Mouse (Mus musculus) testis, postnatal 10 days (tissue): ENCODE data around the gene Kctd15.

Experiments used
- DNase-seq: peaks from one replicate; pipeline ENCODE4 v3.0.0; 2021; ENCODE audit warnings: low spot score

The Kctd15 gene

GRCm38 (mm10) chr7:34620411-34620810, 36.1 kb downstream of the Kctd15 start:
- no peak for DNase-seq

DNA sequence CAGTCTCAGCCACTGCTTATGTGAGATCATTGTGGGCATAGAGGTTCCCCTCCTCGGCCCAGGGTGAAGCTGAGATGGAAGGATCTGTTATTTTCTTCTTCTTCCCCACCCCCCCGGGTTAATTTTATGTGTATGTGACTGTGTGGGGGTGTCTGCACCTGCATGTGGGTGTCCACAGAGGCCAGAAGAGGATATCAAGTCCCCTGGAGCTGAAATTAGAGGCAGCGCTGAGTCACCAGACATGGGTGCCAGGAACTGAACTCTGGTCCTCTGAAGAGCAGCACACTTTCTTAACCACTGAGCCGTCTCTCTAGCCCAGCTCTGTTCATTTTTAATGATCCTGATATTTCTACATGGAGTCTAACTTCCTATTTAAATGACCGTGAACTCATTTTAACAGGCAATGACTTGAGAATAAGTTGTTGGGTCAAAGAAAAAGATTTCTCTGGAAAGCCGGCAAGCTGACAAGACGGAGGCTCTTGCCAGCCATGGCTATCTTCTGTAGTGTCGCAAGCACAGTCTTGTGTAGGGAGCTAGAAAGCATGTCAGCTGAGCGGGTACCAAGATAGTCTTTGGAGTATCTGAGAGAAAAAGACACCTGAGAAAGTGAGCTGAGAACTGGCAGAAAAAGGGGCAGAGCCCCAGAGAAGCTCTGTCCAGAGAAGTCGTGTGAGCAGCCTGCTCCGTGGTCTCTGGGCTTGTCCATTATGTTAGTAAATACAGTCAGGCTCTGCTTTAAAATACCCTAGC, 38.2 kb downstream of the Kctd15 start:
- DNase-seq = no peak

DNA sequence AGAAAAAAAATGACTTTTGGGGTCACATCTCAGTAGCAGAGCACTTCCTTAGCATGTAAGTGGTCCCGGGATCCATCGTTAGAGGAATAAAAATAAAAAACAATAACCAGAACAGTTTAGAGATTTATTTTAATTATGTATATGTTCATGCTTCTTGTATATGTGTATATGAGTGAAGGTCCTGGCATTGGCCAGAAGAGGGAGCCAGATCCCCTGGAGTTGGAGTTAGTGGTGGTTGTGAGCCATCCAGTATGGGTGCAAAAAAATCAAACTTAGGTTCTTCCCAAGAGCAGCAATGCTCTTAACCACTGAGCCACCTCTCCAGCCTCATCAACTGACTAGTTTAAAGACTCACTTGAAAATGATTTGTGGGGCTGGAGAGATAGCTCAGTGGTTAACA, 40.3 kb downstream of the Kctd15 start:
- DNase-seq = no peak

GRCm38 (mm10) chr7:34610445-34610844, 46.1 kb downstream of the Kctd15 start:
- no peak for DNase-seq

GRCm38 (mm10) chr7:34607334-34607970, 49.1 kb downstream of the Kctd15 start:
- peak; percentile 58 for DNase-seq

GRCm38 (mm10) chr7:34606729-34607128, 49.8 kb downstream of the Kctd15 start:
- no peak for DNase-seq

- no peak for DNase-seq
Observed at GRCm38 (mm10) chr7:34606051-34606450, 50.5 kb downstream of the Kctd15 start.

DNA sequence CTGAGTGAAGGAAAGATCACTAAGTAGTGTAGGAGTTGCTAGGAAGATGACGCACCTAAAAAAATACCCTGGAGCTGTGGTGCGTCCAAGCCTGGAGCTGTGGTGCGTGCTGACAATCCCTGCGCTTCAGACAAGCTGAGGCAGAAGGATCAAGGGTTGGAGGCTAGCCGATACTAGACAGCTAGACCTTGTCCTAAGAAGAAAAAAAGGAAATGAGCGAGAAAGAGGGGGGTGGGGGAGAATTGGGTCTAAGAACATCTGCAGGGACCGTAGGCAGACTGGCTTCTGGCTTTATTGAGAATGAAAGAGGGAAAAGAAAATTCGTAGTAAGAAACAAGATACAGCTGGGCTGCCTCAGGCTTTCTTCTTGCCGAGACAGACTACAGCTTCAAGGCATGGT, 58.0 kb downstream of the Kctd15 start:
- DNase-seq = no peak

DNA sequence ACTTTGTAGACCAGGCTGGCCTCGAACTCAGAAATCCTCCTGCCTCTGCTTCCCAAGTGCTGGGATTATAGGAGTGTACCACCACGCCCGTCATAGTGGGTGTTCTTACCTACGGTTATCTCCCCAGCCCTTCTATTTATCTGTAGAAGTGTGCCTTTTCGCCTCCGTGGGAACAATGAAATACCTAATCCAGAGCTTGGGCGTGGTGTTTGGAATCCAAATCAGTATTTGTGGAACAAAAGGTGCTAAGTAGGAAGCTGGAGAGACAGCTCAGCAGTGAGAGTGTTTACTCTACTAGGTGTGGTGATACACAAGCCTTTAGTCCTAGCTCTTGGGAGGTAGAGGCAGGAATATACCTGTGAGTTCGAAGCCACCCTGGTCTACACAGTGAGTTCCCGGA, 58.5 kb downstream of the Kctd15 start:
- DNase-seq = no peak

DNA sequence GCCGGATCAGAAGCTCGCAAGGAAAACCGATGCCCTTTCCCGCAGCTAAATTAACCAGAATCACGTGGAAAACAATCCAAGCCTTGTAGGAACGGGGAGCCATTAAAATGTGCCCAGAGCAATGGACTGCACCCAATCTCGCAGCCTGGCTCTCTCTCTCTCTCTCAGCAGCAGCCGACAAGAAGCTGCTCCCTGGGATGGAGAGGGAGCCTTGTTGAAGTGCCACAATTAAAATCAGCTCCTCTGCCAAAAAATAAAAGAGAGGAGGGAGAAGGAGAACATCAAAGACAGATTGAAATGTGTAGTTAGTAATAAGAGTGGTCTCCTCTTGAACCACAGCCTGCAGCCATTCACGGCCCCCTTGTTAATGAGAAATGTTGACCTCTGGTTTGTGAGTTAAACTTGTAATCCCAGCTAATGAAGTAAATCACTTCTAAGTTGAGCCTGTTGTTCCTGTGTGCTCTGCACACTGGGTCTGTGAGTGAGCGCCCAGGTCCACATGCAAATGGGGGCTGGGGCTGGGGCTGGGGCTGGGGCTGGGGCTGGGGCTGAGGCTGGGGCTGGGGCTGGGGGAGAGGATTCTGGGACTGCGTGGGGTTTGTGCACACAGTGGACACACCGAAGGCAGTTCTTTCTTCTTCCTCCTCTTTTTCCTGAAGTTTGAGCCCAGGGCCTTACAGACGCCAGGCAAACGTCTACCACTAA, 59.8 kb downstream of the Kctd15 start:
- DNase-seq = no peak

- no peak for DNase-seq
Observed at GRCm38 (mm10) chr7:34595307-34595565, 61.3 kb downstream of the Kctd15 start.

DNA sequence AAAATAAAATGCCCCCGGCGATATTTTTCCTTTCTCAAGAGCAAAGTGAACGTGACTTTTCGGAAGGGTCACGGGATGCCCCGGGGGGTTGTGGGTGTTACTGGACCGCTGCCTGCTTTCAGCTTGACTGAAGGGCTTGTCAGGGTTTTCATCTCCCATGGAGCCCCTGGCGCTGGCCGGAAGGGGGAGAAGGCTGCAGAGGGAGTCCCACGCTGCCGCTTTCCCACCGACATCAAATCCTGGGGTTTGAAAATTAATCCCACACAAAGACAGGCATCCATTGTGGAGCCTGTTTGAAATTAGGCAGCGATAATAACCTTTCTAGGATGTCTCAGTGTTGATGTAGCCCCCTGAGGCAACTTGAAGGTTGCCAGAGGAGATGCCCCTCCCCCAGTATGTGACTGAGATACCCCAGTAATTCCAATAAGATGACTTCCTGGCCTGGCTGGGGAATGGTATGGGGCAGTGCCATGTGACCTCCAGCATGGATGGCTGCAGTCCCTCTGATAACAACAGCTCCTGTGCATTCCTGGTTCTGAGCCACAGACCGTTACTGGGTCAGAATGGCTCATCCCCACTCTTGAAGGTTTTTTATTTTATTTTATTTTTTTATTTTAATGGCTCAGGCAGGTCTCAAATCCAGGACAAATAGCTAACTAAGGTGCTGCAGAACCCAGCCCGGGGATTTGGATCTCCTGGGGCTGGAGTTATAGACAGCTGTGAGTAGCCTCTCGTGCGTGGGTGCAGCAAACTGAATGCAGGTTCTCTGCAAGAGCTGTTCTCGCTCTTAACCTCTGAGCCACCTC, 61.8 kb downstream of the Kctd15 start:
- DNase-seq = peak; percentile 65

DNA sequence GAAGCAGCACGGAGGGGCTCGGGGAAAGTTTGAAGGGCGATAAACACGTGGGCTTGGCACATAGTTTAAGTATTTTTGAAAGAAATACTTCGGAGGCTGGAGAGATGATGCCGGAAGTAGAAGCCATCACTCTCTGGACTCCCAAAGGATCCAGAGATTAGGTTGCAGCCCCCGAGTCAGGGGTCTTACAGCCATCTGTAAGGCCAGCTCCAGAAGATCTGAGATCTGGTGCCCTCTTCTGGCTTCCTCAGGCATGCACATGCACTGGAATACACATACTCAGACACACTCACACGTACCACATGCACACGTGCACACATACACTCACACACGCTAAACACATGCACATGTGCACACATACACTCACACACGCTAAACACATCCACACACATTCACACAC, 65.8 kb downstream of the Kctd15 start:
- no peak for DNase-seq
